Mouse (Mus musculus) heart, postnatal 0 days (tissue): Measurements from ENCODE around the gene Lpar5. TPM values are rescaled to one million over a fixed set of nuclear protein-coding genes. Genes with fewer than 3 reads are reported as not detected.
"Not testable (repeated sequence)": the region's sequence is repeated elsewhere in the genome, so short reads cannot be mapped to it uniquely, and the experiment has no call there.

Experiments used
- ATAC-seq: fragments of 200-750 bp; cut with Nextera tagmentation; 2 replicates; pipeline ENCODE4 v1.8.0; 2017; ENCODE audit warnings: low read depth, moderate number of reproducible peaks, moderate library complexity; ENCODE audit not compliant: insufficient read depth
- DNase-seq: peaks from one replicate; pipeline ENCODE4 v3.0.0-alpha.2; 2016; ENCODE audit warnings: low spot score
- H3K27ac ChIP-seq: fragments of 300-500 bp; sonication (generic); 2 replicates; pipeline ENCODE4 v1.5.1; 2014; ENCODE audit warnings: low read depth, mild to moderate bottlenecking
- H3K27me3 ChIP-seq: fragments of 300-500 bp; sonication (generic); 2 replicates; pipeline ENCODE4 v1.6.1; 2014; ENCODE audit warnings: low read length, mixed read lengths; ENCODE audit not compliant: control insufficient read depth, insufficient read depth
- H3K36me3 ChIP-seq: fragments of 300-500 bp; sonication (generic); replicated peaks from 2 replicates; pipeline ENCODE4 v1.6.1; 2014; ENCODE audit warnings: low read length, mixed read lengths; ENCODE audit not compliant: control insufficient read depth, insufficient read depth
- H3K4me1 ChIP-seq: fragments of 300-500 bp; sonication (generic); 2 replicates; pipeline ENCODE4 v1.6.1; 2014; ENCODE audit warnings: antibody characterized with exemption; ENCODE audit not compliant: control insufficient read depth, insufficient read depth
- H3K4me2 ChIP-seq: fragments of 300-500 bp; sonication (generic); 2 replicates; pipeline ENCODE4 v1.6.1; 2014; ENCODE audit warnings: low read depth, mild to moderate bottlenecking, low read length, moderate library complexity
- H3K4me3 ChIP-seq: fragments of 300-500 bp; sonication (generic); 2 replicates; pipeline ENCODE4 v1.5.1; 2014; ENCODE audit warnings: low read depth, low read length
- H3K9ac ChIP-seq: fragments of 300-500 bp; sonication (generic); replicated peaks from 2 replicates; pipeline ENCODE4 v1.6.1; 2014; ENCODE audit warnings: low read depth, low read length, mixed read lengths
- H3K9me3 ChIP-seq: fragments of 300-500 bp; sonication (generic); replicated peaks from 2 replicates; pipeline ENCODE4 v1.6.1; 2016; ENCODE audit warnings: low read length; ENCODE audit not compliant: control insufficient read depth
- CTCF ChIP-seq: IDR thresholded peaks from 2 replicates; pipeline ENCODE4 v1.5.1; 2016; ENCODE audit warnings: antibody characterized with exemption, control low read depth, low read depth
- EP300 ChIP-seq: IDR thresholded peaks from 2 replicates; pipeline ENCODE4 v1.6.1; 2016; ENCODE audit warnings: antibody characterized with exemption, low read depth
- WGBS: fragments of 180-500 bp; shearing (Covaris S2); extraction: QIAGEN DNeasy Blood & Tissue Kit; methylation state at CpG from one replicate; pipeline ENCODE4 v1.1.7; 2014; 5-methylcytosine and 5-hydroxymethylcytosine counted together
- polyA plus RNA-seq: library from polyadenylated mRNA; unstranded; fragments of >200 nt; fragmentation: Nextera tagmentation; extraction: Ambion mirVana; gene quantifications from 2 replicates; pipeline ENCODE4 v1.2.1, GENCODE M21; 2015
- total RNA-seq: library from RNA; depleted of rRNA; stranded (reverse); fragments of >200 nt; gene quantifications from 2 replicates; pipeline ENCODE4 v1.2.3, GENCODE M21; 2014; ENCODE audit warnings: low replicate concordance

Gene Lpar5
- total and polyA plus RNA-seq, 2 experiments from 2014 or later = 0.12 TPM; not detected in 1

DNA sequence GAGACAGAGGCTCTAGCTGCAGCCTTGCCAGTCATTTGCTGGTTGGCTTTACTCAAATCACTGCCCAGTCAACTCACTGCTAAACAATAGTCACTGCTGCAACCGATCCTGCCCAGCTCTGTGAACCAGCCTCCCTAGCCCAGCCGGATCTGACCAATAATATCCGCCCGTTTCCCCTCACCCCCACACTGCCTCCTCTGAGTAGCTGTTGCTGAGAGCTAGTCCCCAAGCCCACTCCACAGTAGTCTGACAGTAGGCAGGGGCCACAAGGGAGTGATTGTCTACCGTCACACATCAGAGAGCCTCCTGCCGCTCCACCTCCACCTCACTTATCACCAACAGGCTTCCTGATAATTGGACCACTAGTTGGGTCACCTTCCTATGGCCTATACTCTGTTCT is 6.2 kb upstream of the Lpar5 start:
- ATAC-seq (no peak), DNase-seq (no peak)
- TF ChIP-seq EP300 (no peak), CTCF (no peak)
- 22% methylated on average over 6 of the region's 6 CpGs for WGBS
- Histone ChIP-seq H3K27me3 (no peaks in the 10 kb centered on the region), H3K4me1 (no peaks in the 10 kb centered on the region), H3K9me3 (no peaks in the 10 kb centered on the region), H3K4me2 (no peak overlapping the region), H3K9ac (no peak overlapping the region), H3K27ac (no peak overlapping the region), H3K4me3 (no peak overlapping the region), H3K36me3 (no peaks in the 10 kb centered on the region)

DNA sequence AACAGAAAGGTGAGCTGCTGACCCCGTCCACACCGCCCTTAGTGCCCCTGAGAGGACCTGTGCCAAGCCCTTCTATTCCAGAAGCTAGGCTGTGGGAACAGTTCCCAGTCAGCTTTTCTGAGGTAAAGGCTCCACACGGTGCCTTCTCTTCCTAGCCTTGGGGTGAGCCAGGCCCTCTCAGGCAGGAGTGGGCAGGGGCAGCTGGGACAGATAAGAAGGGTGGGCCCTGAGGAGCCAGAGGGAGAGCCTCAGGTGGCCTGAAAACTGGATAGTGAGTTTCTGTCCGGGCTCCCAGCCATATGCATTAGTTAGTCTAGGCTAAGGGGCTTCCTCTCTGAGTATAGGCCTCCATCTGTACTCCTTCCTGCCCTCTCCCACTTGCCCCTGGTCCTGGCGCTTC is 5.2 kb upstream of the Lpar5 start:
- Histone ChIP-seq H3K9me3 (no peaks in the 10 kb centered on the region), H3K27ac (no peak overlapping the region), H3K4me1 (no peaks in the 10 kb centered on the region), H3K4me3 (no peak overlapping the region), H3K36me3 (no peaks in the 10 kb centered on the region), H3K27me3 (no peaks in the 10 kb centered on the region), H3K9ac (no peak overlapping the region), H3K4me2 (no peak overlapping the region)
- DNase-seq = no peak
- 68% methylated on average over 5 of the region's 5 CpGs for WGBS
- ATAC-seq = no peak
- no peak for TF ChIP-seq CTCF
- TF ChIP-seq EP300 = no peak

GRCm38 (mm10) chr6:125063906-125064305 is 3.8 kb upstream of the Lpar5 start:
- Histone ChIP-seq H3K4me1 (no peaks in the 10 kb centered on the region), H3K9ac (no peak overlapping the region), H3K4me2 (no peak overlapping the region), H3K9me3 (no peaks in the 10 kb centered on the region), H3K27me3 (no peaks in the 10 kb centered on the region), H3K27ac (no peak overlapping the region), H3K4me3 (no peak overlapping the region), H3K36me3 (no peaks in the 10 kb centered on the region)
- no peak for DNase-seq
- WGBS = 80% methylated on average over 6 of the region's 6 CpGs
- TF ChIP-seq EP300 (no peak), CTCF (no peak)
- no peak for ATAC-seq

- H3K9ac ChIP-seq, H3K4me3 ChIP-seq: not testable (repeated sequence)
Observed at GRCm38 (mm10) chr6:125065223-125065622, 2.5 kb upstream of the Lpar5 start.

GRCm38 (mm10) chr6:125071170-125071895 is 3.6 kb downstream of the Lpar5 start:
- no peak overlapping the region; the same call in 1 of the 2 replicates for H3K4me2 ChIP-seq
- 66% methylated on average over 18 of the region's 18 CpGs for WGBS
- H3K27ac ChIP-seq = no peak overlapping the region
- TF ChIP-seq CTCF (no peak), EP300 (no peak)
- H3K27me3 ChIP-seq = no peaks in the 10 kb centered on the region
- H3K9me3 ChIP-seq = no peaks in the 10 kb centered on the region
- no peaks in the 10 kb centered on the region for H3K36me3 ChIP-seq
- ATAC-seq = no peak
- H3K4me3 ChIP-seq = no peak overlapping the region
- no peaks in the 10 kb centered on the region for H3K4me1 ChIP-seq
- H3K9ac ChIP-seq = no peak overlapping the region
- no peak for DNase-seq

More at GRCm38 (mm10) chr6:125065223-125065622, 2.5 kb upstream of the Lpar5 start:
- not testable (repeated sequence) for ATAC-seq, H3K4me1 ChIP-seq, H3K27me3 ChIP-seq, H3K9me3 ChIP-seq, DNase-seq, H3K4me2 ChIP-seq, H3K27ac ChIP-seq, H3K36me3 ChIP-seq
- WGBS = no CpG with 5 or more reads among the region's 1 CpGs

- H3K4me1 ChIP-seq = no peaks in the 10 kb centered on the region
- no peak overlapping the region; the same call in 1 of the 2 replicates for H3K4me2 ChIP-seq
- H3K4me3 ChIP-seq = no peak overlapping the region
- ATAC-seq (no peak), DNase-seq (no peak)
- 25% methylated on average over 2 of the region's 2 CpGs for WGBS
- no peak overlapping the region for H3K9ac ChIP-seq
- H3K27me3 ChIP-seq = no peaks in the 10 kb centered on the region
- TF ChIP-seq CTCF (no peak), EP300 (no peak)
- no peak overlapping the region for H3K27ac ChIP-seq
- no peaks in the 10 kb centered on the region for H3K36me3 ChIP-seq
- H3K9me3 ChIP-seq = no peaks in the 10 kb centered on the region
Observed at GRCm38 (mm10) chr6:125071896-125072279, 4.2 kb downstream of the Lpar5 start.
